Mouse (Mus musculus): Measurements from ENCODE around the gene Rundc3a. TPM values are rescaled to one million over a fixed set of nuclear protein-coding genes. Genes with fewer than 3 reads are reported as not detected.

Gene Rundc3a
- polyA plus RNA-seq, 1 experiment: 10.3 TPM

DNA sequence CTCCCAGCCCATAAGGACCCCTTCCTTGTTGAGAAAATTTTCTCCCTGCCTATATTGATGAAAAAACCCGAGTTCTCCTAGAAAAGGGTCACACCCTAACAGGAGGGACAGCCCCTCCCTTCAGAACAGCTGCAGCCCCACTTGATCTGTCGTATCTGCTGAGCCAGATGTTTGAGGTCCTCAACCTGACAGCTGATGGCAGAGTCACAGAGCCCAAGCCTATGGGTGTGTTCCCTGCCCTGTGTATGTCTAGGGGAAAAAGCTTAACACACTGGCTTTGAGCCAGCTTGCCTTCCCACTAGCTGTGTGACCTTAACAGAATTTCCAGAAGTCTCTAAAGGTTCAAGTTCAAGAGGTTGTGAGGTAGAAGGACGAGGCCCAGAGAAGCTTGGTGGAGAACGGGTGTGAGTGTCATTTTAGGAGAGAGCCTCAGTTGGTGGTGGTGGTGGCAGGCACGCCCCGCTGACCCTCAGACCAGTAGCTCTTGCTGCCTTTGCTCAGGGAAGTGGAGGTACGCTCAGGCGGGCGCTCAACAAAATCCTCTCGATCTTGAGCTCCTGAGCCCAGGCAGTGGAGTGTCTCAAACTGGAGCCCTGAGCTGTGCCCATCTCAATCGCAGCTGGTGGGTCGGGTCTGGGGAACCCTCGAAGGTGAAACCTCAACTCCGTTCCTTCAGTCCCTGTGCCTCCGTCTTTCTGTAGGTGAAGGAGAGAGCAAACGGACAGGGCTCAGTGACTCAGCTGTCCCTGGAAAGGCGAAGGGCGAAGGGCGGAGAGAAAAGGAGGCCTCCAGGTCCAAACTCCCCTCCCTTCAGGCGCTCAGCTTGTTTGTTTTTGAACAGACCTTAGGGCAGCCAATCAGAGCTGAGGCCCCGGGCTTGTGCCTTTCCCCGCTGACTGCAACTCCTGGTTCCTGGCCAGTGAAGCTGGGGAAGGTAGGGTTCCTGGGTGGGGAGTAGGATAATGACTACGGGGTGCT is 17.7 kb upstream of the Rundc3a start:
- Histone ChIP-seq H3K4me2 (ENCODE audit: low read depth) (peak overlapping the region; percentile 55), H3K36me3 (ENCODE audit: control insufficient read depth, insufficient read depth) (no peaks in the 10 kb centered on the region), H3K27me3 (ENCODE audit: control insufficient read depth, insufficient read depth, insufficient read length) (no peaks in the 10 kb centered on the region)

DNA sequence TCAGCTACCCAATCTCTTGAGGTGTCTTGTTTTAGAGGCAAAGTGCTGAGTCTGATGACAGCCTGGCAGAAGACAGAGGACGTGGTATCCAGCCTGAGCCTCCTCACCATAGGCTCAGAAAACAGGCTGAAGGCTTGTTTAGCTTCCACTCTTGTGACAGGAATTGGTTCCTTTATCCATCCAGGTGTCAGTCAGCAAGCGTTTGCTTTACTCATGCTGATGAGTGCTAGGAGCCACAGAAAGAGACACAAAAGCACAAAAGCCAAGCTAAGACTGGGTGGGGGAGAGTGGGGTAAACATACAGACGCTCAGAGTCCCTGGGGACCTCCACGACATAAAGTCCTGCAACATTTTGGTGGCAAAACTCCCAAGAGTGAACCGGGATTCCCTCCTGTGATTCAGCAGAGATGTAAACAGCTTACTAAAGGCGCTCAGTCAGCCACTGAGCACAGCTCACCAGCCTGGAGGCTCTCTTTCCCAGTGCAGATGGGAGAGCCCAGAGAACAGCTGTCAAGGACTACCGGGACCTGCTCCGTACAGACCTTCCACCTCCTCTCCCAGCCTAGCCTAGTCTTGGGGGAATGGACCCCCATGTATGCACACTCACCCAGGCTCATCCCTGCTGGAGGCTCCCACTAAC is 16.9 kb upstream of the Rundc3a start:
- TF ChIP-seq MYOD1 (IDR thresholded peaks at IDR 0.05; ENCODE audit: control insufficient read depth in 1 of 3, insufficient read length in 2 of 3, low read depth in 2 of 3) (peak in 1 of 3 experiments; percentile 15), POLR2A (IDR thresholded peaks at IDR 0.05; ENCODE audit: insufficient read length, low read depth) (no peak), MYOG (IDR thresholded peaks at IDR 0.05; ENCODE audit: control insufficient read depth in 1 of 3, insufficient read depth in 1 of 3, insufficient read length in 2 of 3, low read depth in 2 of 3) (peak in 1 of 3 experiments; percentile 42), TCF12 (IDR thresholded peaks at IDR 0.05; ENCODE audit: insufficient read depth, poor library complexity, severe bottlenecking) (no peak), USF1 (IDR thresholded peaks at IDR 0.05; ENCODE audit: low read depth) (no peak)
- no peak overlapping the region for H3K4me3 ChIP-seq
- no peaks in the 10 kb centered on the region for H3K79me2 ChIP-seq (ENCODE audit: control insufficient read depth, insufficient read depth)
- no peaks in the 10 kb centered on the region for H3K27me3 ChIP-seq (ENCODE audit: control insufficient read depth, insufficient read depth, insufficient read length)
- H3ac ChIP-seq (ENCODE audit: control insufficient read depth, insufficient read length): no peak overlapping the region
- H3K36me3 ChIP-seq (ENCODE audit: control insufficient read depth, insufficient read depth): no peaks in the 10 kb centered on the region
- peak overlapping the region; percentile 27 for H3K4me2 ChIP-seq (ENCODE audit: low read depth)

More for the DNA sequence above, 17.7 kb upstream of the Rundc3a start:
- Histone ChIP-seq H3K79me2 (ENCODE audit: control insufficient read depth, insufficient read depth) (no peaks in the 10 kb centered on the region), H3K4me3 (no peak overlapping the region), H3ac (ENCODE audit: control insufficient read depth, insufficient read length) (no peak overlapping the region)
- TF ChIP-seq CEBPB (IDR thresholded peaks at IDR 0.05; ENCODE audit: insufficient read depth, poor library complexity, severe bottlenecking) (no peak), POLR2A (IDR thresholded peaks at IDR 0.05; ENCODE audit: insufficient read length, low read depth) (no peak), TCF3 (IDR thresholded peaks at IDR 0.05; ENCODE audit: insufficient read length, low read depth) (peak; percentile 65), POLR2AphosphoS2 (IDR thresholded peaks at IDR 0.05; ENCODE audit: insufficient read length, low read depth) (no peak), REST (IDR thresholded peaks at IDR 0.05; ENCODE audit: insufficient read depth, insufficient read length) (no peak), TCF12 (IDR thresholded peaks at IDR 0.05; ENCODE audit: insufficient read depth, poor library complexity, severe bottlenecking) (peak; percentile 81), MYOG (IDR thresholded peaks at IDR 0.05; ENCODE audit: control insufficient read depth in 1 of 3, insufficient read depth in 1 of 3, insufficient read length in 2 of 3, low read depth in 2 of 3) (peak; percentile 47 to 91 (median 63)), MAX (IDR thresholded peaks at IDR 0.05; ENCODE audit: low read depth) (no peak), MYOD1 (IDR thresholded peaks at IDR 0.05; ENCODE audit: control insufficient read depth in 1 of 3, insufficient read length in 2 of 3, low read depth in 2 of 3) (peak; percentile 21 to 93 (median 89))

DNA sequence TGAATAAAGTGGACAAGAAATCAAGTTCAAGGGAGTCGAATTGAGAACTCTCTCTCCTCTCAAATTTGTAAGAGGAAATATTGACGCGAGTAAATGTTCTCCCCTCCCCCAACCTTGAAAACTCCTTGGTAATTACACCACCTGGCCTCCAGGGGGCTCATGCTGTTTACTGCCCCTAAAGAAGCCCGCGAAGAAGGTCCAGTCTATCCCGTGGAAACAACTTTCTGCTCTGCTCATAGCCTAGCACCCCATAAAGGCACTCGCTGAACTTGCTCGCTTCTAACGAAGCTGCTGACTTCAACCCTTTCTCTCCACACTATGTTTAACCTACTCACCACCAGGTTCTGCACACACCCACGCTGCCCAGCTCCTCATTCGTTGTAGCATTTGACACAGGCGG is 16.0 kb upstream of the Rundc3a start:
- no peaks in the 10 kb centered on the region for H3K36me3 ChIP-seq (ENCODE audit: control insufficient read depth, insufficient read depth)
- no peaks in the 10 kb centered on the region for H3K79me2 ChIP-seq (ENCODE audit: control insufficient read depth, insufficient read depth)
- no peak overlapping the region for H3ac ChIP-seq (ENCODE audit: control insufficient read depth, insufficient read length)
- no peak overlapping the region for H3K4me3 ChIP-seq
- no peak overlapping the region for H3K4me2 ChIP-seq (ENCODE audit: low read depth)
- no peaks in the 10 kb centered on the region for H3K27me3 ChIP-seq (ENCODE audit: control insufficient read depth, insufficient read depth, insufficient read length)
- no peak for TF ChIP-seq E2F4 (IDR thresholded peaks at IDR 0.05; ENCODE audit: insufficient read depth)
- no peak for TF ChIP-seq TCF12 (IDR thresholded peaks at IDR 0.05; ENCODE audit: insufficient read depth, poor library complexity, severe bottlenecking)
- TF ChIP-seq CEBPB (IDR thresholded peaks at IDR 0.05; ENCODE audit: insufficient read depth, poor library complexity, severe bottlenecking): no peak
- TF ChIP-seq POLR2A (IDR thresholded peaks at IDR 0.05; ENCODE audit: insufficient read length, low read depth): no peak
- TF ChIP-seq MYOD1 (IDR thresholded peaks at IDR 0.05; ENCODE audit: control insufficient read depth in 1 of 3, insufficient read length in 2 of 3, low read depth in 2 of 3): no peak
- TF ChIP-seq REST (IDR thresholded peaks at IDR 0.05; ENCODE audit: insufficient read depth, insufficient read length): no peak
- TF ChIP-seq USF1 (IDR thresholded peaks at IDR 0.05; ENCODE audit: low read depth): no peak
- TF ChIP-seq MAX (IDR thresholded peaks at IDR 0.05; ENCODE audit: low read depth): no peak
- TF ChIP-seq SRF (IDR thresholded peaks at IDR 0.05; ENCODE audit: control insufficient read depth, insufficient read length, low read depth): no peak
- TF ChIP-seq MYOG (IDR thresholded peaks at IDR 0.05; ENCODE audit: control insufficient read depth in 1 of 3, insufficient read depth in 1 of 3, insufficient read length in 2 of 3, low read depth in 2 of 3): no peak
- no peak for TF ChIP-seq TCF3 (IDR thresholded peaks at IDR 0.05; ENCODE audit: insufficient read length, low read depth)
- no peak for TF ChIP-seq POLR2AphosphoS2 (IDR thresholded peaks at IDR 0.05; ENCODE audit: insufficient read length, low read depth)

DNA sequence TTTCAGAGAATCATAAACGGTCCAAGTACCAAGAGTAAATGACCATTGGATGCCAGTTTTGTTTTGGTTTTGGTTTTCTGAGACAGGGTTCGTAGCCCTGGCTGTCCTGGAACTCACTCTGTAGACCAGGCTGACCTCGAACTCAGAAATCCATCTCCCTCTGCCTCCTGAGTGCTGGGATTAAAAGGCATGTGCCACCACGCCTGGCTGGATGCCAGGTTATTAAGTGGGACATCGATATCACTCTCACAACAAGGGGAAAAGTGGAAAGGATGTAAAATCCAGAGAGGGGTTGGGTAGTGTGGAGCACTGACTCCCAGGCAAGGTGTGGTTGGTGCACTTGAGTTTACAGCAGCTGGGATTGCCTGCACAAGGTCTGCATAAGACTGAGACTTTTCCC is 13.1 kb upstream of the Rundc3a start:
- no peaks in the 10 kb centered on the region for H3K79me2 ChIP-seq (ENCODE audit: control insufficient read depth, insufficient read depth)
- no peak overlapping the region for H3K4me3 ChIP-seq
- no peaks in the 10 kb centered on the region for H3K36me3 ChIP-seq (ENCODE audit: control insufficient read depth, insufficient read depth)
- no peak overlapping the region for H3K4me2 ChIP-seq (ENCODE audit: low read depth)
- H3K27me3 ChIP-seq (ENCODE audit: control insufficient read depth, insufficient read depth, insufficient read length): no peaks in the 10 kb centered on the region
- H3ac ChIP-seq (ENCODE audit: control insufficient read depth, insufficient read length): no peak overlapping the region
- TF ChIP-seq TCF12 (IDR thresholded peaks at IDR 0.05; ENCODE audit: insufficient read depth, poor library complexity, severe bottlenecking): no peak
- no peak for TF ChIP-seq USF1 (IDR thresholded peaks at IDR 0.05; ENCODE audit: low read depth)
- no peak for TF ChIP-seq POLR2AphosphoS2 (IDR thresholded peaks at IDR 0.05; ENCODE audit: insufficient read length, low read depth)
- TF ChIP-seq E2F4 (IDR thresholded peaks at IDR 0.05; ENCODE audit: insufficient read depth): no peak
- no peak for TF ChIP-seq SRF (IDR thresholded peaks at IDR 0.05; ENCODE audit: control insufficient read depth, insufficient read length, low read depth)
- no peak for TF ChIP-seq MYOD1 (IDR thresholded peaks at IDR 0.05; ENCODE audit: control insufficient read depth in 1 of 3, insufficient read length in 2 of 3, low read depth in 2 of 3)
- no peak for TF ChIP-seq REST (IDR thresholded peaks at IDR 0.05; ENCODE audit: insufficient read depth, insufficient read length)
- no peak for TF ChIP-seq MYOG (IDR thresholded peaks at IDR 0.05; ENCODE audit: control insufficient read depth in 1 of 3, insufficient read depth in 1 of 3, insufficient read length in 2 of 3, low read depth in 2 of 3)
- TF ChIP-seq POLR2A (IDR thresholded peaks at IDR 0.05; ENCODE audit: insufficient read length, low read depth): no peak
- no peak for TF ChIP-seq TCF3 (IDR thresholded peaks at IDR 0.05; ENCODE audit: insufficient read length, low read depth)
- no peak for TF ChIP-seq CEBPB (IDR thresholded peaks at IDR 0.05; ENCODE audit: insufficient read depth, poor library complexity, severe bottlenecking)
- no peak for TF ChIP-seq MAX (IDR thresholded peaks at IDR 0.05; ENCODE audit: low read depth)

Data from myocyte (in vitro differentiated cells).